Mouse (Mus musculus) right cerebral cortex, postnatal 25 days (tissue): ENCODE measurements at regions not wholly inside any gene's neighbourhood (a gene's known extent, or its start where the extent isn't known, plus 50 kb on each side); places are given as distances from the start of the nearest gene placed in this dataset.

ENCODE experiments used
- DNase-seq: peaks from one replicate; pipeline ENCODE4 v3.0.0; 2022

DNA sequence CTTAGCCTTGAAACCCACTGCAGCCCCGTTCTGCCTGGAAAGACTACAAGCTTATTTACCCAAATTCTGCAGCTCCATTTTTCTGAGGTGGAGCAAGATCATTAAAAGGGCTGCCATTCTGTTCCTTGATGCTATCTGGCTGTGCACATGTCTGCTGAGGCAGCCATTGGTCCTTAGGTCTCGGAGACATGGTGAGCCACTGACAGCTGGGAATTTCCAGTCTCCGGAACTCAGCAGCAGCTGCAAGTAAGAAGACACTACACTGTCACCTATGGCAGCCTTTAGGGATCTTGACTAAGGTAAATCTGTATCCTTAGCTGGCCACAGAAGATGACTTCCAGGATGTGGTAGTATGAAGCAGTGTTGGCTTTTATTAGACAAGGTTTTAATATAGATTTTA is 467.9 kb downstream of the Cd83 start:
- no peak for DNase-seq

DNA sequence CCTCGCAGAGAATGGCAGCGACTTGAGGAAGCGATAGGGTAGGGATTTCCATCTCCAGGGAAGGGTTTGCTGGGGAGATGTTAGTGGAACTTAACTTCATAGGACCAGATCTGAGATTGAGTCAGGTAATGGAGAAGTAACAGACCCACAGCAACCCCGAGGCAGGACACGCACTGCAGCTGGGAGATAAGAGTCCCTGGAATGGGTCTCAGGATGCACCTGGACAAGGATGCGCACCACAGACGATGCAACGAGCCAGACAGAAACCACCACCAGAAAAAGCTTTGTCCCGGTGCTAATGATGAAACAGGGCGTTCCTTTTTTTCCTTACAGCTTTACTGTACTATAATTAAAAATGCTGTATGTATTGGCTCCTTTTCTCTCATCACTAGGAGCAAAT is 470.9 kb upstream of the Jarid2 start:
- DNase-seq, result no peak

DNA sequence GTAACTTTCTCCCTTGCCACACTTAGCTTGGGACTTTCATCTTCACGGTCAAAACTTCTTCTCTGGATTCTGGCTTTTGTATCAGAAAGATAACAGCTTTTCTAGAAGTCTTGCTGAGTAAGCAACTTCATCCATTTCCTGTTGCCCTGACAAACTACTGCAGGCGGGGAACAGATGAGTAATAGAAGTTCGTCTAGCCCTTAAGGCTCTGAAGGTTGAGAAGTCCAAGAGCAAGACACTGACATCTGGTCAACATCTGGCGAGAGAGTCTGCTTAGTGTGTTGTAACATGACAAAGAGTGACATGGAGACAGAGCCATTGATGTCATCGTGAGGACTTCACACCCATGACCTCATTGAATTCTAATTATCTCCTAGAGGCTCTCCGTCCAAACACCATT is 469.2 kb upstream of the Jarid2 start:
- no peak for DNase-seq

DNA sequence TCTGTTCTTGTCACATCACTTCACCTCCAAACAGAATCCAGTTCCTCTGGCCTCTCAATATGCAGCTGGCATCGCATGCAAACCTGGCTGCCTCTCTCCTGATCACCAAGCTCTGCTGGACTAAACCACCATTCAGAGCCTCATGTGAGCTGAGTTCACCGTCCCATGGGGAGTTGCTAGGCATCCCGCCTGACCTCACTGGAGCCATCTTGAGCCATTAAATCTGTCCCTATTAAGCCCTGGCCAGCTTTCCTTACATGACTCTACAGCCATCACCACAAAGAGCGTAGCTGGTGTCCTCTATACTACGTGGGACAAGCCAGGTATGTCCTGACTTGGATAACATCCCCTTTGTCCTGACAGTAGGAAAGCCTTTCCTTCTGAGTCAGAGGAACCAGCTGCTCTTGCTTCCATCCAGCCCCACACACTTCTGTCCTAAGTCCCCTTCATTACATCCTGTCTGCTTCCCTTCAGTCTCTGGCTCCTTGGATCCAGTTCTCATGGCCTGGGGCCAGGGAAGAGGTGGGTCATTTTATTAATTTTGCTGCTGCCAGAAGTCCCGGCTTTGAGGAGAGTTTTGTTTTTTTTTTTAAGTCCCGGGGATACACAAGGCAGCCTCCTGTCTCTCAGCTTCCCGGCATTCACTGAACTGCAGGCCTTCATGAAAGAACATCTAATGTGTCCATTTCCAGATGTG is 468.5 kb upstream of the Jarid2 start:
- no peak for DNase-seq

DNA sequence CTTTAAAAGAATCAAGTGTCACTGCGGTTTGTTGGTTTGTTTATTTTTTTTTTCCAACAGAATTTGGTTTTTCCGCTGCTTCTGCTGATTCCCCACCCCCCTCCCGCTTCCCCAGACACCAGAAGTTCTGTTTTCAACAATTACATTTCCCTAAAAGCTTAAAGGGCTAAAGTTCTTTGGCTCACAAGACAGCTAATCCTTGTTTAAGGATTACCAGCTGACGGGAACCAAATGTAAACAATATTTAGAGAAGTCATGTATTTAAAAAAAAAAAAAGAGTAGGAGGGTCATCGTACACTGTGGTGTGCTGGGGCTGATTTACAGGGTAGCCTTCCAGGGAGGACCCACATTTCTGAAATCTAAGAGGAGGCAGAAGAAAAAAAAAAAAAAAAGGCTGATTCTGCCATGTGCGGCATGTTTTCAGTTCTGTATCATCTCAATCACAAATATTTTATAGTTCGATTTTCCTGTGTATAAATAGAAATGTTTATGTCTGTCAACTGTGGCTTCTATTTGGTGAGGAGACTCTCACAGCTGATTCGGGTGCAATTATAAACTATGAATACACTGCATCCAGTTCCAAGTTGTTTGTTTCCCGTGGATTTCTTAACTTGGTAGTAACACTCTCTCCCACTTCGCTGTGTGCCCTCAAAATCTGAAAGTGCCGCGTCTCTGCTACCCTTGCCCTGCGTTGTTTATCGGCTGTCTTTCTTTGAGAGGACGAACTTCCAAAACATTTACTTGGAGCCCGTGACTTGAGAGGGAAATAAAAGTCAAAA is 456.3 kb upstream of the Jarid2 start:
- no peak for DNase-seq

DNA sequence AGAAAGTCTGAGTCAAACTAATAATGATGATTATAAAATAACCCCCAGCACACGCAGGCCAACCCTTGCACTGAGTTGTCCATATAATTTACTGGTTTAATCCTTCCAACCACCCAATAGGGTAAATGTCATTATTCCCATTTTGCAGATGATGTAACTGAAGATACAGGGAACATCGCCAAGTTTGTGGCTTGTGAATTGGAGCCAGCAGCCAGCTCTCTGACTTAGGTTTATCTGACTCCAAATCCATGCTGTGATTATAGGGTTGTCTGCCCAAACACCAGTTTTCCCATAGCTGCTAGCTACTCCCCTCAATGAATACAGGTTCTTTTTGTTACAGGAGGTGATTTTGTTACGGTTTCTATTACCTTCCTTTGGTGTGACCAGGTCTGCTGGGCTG is 451.3 kb upstream of the Jarid2 start:
- no peak for DNase-seq

DNA sequence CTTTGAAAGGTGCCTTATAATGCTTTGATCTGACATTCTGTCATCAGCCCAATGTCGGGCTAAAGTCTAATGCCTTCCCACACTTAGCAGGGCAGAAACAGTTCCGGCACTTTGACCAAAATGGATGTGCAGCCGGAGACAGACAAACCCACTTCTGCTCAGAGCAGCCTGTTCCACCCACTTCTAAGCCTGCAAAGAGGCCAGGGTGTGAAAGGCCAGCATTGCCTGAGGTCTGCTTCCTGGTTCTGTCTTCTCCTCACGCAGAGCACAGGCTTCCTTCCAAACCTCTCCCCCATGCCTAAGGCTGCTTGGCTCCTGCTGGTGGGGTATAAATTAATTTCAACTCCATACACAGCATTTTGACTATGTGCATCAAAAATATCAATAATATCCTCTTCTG is 450.2 kb upstream of the Jarid2 start:
- no peak for DNase-seq

DNA sequence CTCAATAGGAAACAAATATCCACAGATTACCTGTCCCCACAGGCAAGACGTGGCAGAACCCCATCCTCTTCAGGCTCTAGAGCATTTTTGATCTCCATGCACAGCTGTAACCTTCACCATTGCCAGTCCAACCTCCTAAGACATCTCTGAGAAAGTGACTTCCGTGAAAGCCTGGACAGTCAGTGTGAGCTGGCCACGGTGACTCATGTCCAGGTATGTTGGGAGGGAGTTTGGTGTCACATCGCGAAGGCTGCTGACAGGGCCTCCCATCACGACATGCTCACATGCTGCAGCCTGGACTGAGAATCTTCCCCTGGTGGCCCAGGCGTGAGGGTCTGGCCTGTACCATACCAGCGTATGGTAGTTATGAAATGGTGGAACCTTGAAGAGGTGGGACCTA is 449.0 kb upstream of the Jarid2 start:
- DNase-seq, result no peak

DNA sequence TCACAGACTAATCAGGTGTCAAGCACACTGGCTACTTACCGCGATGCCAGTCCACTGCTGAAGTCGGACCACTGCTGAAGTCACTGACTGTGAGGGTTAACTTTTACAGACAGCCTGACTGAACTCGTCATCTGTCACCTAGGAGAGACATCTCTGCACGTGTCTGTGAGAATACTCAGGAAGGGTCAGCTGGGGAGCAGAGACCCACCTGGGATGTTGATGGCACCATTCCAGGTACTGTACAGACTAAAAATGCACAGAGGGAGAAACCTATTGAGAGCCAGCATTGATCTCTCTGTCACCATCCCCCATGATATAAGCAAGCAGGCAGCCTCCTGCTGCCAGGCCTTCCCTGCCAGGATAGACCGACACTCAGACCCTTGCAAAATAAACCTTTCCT is 447.5 kb upstream of the Jarid2 start:
- no peak for DNase-seq

DNA sequence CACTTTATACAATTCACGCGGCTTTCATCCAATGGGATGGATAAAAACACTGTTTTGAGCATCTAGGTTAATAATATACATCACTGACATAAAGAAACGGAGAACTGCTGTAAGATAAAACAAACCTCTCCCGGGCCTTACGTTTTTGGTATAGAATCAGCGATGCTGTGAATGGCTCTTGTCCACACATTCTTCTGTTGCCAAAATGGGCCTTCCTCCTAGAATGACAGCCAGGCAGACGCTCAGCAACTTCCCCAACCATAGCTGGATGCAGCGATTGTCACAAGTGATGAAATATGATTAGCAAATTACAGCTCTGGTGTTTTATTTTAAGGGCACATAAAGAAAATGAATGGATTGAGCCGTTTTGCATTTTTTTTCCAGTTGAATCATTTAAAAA is 447.0 kb upstream of the Jarid2 start:
- DNase-seq, result no peak

DNA sequence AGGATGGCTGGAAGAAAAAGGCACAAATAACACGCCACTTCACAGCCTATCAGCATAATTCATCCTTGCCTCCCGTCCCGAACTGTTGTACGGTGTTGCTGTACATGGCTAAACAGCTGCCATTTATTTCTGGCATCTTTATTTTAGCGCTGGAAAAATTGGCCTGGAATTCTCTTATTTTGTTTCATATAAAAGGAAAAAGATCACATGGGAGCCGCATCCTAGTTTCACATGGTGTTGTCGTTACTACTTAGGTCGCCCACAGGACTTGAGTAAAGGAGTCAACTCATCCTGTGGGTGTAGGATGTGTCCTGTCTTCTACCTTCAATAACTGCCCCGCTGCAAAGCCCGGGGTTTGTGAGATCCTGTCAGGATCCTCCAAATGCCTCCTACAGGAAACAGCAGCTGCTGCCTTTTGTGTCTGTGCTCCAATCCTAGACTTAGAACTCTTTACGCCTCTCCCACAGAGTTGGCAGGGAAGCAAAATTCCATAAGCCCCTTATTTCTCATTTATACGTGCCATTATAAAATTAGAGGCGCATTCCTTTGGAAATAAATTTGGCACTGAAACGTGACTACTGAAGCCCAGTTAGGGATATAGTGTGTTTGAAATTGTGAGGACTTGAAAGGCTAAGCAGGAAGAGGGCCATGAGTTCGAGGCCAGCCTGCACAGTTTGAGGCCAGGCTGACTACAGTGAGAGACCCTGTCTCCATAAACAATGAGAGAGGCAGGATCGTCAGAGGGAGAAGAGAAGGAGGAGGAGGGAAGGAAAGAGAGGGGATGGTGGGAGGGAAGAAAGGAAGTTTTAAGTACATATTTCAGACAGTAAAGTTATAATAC is 446.3 kb upstream of the Jarid2 start:
- DNase-seq, result peak; percentile 62

DNA sequence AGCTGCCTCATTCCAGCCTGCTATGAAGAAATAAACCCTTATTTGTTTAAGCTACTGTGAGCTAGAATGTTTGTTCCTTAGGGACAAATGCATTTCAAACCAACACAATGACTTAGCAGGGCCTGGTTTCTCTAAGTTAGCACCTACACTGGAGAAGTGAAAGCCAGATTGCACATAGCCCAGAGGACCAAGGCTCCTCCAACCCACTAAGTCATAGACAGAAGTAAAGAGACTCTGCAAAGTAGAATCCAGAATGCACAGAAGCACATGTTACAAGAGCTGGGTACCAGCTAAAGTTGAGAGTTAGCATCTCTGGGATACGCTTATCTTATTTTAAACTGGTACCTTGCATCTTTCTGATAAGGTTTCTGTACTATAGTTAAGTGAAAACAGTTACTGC is 443.4 kb upstream of the Jarid2 start:
- DNase-seq, result no peak

DNA sequence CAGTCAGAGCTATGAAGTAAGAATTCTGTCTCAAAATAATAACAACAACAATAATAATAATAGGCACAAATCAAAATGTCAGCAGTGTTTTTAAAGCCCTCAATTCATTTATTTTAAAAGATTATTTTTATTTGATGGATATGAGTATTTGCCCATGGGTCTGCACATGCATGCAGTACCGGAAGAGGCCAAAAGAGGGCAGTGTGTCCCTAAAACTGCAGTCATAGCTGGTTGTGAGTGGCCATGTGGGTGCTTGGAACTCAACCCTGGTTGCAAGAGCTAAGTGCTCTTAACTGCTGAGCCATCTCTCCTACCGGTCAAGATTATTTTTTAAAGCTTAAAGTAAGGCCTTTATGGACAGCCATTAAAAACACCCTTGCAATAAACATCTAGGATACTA is 439.1 kb upstream of the Jarid2 start:
- no peak for DNase-seq

DNA sequence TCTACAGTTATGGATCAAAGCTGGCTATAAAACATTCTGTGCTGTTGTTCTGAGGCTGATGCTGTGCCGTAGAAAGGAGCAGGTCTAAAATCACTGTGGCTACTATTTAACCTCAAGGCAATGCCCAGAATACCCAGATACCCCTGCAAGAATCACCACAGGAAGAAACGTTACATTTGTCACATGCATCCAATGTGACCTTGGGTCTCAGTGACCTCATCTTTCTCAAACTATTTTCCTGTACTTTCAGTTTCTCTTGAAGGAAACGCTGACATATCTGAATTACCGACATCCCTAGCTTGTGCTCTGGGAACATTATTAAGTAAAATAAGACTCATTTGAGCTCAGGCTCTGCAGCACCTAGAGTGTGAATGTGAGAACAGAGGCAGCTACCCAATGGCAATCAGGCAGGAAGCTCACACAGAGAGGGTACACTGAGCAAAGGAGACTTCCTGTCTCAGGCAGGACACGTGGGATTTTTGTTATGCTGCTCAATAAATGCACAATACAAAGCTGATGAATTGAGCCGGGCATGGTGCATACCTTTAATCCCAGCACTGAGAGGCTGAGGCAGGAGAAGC is 436.7 kb upstream of the Jarid2 start:
- DNase-seq, result no peak

DNA sequence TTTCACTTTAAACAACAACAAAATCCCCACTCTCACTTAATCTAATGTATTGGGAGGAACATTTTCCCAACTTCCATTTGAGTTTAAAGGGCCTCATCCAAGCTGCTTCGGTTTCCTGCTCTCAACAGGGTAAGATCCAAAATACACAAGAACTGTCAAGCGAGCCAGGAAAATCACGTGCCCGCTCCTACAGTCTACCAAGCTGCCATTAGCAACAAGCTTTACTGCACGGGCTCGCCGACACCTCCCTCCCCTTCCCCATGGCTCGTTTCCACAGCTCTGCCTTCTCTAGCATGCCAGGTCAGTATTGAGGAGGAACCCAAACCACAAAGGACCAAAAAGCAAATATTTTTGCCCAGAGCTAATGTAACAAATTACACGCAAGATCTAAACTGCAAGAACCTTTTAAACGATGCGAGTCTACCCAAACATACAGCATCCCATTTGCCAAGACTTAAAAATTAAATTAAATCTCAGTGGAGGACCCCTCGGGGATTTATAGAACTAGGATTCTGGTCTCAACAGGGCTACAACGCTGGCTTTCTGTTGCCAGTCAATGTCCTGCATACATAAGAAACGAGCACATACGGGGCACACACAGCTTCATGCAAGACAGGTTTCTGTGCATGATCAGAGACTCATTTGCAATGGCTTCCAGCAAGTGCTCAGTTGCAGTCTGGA is 435.4 kb upstream of the Jarid2 start:
- peak; percentile 20 for DNase-seq

DNA sequence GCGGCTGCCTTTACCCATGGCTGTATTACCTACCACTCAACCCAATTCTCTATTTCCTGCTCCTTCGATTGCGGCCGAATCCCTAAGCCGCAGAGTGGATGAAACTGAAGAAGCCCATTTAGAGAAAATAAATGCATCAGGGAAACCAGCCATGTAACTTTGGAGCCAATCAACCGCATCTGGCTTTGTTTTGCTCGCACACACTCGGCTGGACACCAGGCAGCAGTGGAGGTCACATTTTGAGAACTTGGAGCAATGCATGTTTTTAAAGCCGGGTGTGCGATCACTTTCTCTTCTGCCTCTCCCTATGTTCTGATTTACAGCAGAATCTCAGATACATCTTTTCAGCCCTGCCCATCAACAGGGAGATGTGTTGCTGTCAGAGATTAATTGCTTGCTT is 433.7 kb upstream of the Jarid2 start:
- no peak for DNase-seq

DNA sequence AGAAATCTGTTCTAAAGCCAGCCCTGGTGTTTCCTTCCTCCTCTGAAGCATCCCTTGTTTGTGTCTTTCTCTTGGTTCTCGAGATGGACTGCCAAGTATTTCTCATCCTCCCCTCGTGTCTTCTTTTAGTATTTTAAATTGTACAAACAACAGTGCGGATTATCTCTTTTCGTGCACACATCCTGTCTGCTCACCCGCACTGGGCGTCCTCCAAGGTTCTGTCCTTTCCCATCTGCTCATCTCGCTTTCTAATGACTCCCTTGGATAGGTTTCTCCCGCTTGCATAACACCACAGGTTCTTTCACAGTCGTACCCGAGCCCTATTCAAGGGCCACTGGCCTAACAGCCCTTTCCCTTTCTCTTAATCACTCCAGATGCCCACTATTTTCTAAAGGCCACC is 428.7 kb upstream of the Jarid2 start:
- DNase-seq, result no peak

DNA sequence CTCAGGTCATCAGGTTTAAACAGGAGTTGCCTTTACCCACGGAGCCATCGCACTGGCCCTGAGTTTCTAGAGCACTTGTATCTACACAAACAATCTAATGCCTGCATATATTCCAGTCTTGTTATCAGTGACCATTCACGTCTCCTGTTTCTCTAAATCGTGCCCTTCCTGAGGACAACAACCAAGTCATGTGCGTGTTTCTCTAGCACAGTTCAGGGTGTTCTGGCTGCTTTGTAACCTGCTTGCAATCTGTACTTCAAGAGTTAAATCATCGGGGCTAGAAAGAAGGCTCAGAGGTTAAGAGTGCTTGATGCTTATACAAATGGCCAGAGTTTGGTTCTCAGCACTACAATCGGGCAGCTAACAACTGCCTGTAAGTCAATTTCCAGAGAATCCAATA is 428.1 kb upstream of the Jarid2 start:
- DNase-seq, result no peak

DNA sequence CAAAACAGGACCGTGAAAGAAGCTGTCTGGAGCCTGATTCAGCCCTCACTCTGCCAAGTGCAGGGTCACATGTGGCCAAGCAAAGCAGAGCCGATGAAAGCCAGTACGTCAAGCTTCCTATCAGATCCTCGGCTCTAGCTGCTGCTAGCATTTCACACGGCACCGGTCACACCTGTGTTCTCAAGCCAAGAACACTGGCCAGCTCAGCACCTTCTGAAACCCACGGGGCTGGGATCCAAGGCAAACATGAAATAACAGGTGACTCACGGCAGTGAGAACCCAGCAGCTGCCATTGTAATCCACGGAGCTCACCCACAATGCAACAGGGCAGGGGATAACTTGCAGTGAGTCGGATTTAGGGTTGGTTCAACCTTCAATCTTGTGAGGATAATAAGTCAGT is 427.3 kb upstream of the Jarid2 start:
- no peak for DNase-seq

DNA sequence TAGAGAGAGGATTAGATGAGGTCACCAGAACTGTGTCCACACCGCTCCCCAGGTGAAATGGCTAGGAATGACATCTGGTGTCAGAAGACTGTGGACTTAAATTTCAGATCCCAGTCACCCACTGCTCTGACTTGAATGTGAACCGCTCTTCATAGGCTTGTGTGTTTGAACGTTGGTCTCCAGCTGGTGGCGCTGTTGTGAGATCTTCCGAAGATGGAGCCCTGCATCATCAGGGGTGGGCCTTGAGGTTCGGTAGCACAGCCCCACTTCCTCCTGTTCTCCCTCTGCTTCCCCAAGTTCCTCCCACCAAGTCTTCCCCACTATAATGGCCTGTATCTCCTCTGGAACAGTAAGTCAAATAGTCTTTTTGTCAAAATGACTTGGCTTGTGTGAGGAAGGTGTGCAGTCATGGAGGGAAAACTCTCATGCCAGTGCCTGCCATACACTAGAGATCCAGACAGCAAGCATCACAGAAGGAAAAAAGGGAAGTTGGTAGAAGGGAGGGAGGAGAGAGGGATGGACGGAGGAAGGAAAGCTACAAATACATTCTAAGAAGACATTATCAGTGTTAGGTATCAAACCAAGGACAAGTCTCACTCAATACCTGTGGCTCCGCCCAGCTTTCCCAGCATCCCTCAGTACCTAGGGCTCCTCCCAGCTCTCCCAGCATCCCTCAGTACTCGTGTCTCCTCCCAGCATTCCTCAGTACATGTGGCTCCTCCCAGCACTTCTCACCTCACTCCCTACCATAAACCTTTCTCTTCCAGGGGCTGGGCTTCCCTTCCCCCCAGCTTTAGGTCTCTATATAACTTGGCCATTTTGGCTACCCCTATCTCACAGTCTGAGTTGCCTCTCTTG is 423.9 kb upstream of the Jarid2 start:
- DNase-seq, result no peak

DNA sequence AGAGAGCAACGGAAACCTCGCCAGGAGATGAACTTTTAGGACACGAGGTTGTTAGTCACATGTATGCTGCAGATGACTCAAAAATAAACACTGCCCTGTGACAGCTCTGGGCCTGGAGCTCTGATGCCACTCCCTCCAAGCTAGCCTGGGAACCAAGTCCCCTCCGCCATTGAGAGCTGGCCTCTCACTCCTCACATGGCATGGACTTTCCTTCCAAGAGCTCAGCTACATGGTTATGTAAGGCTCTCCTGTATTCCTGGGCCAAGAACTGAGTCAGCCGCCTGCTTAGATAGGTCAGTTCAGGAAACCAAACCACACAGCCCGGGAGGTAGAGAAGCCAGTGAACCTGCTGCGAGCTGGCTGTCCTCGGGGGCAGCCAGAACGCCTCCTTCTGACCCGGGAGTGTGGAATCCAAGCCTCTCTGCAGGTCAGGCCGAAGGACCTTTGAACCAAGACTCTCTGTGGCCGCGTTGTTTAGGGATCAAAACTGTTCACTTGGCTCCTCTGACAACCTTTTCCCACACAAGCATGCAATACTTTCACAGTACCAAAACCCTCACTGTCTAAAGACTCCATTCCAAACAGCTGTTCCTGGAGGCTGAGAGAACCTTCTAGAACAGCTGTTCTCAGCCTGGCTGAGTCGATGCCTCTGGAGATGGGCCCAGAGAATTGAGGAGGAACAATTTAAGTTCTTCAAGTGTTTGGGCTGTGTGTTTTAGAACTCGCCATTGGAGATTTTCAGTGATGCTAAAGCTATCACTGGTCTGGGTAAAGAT is 422.8 kb upstream of the Jarid2 start:
- peak; percentile 42 for DNase-seq
